Mouse (Mus musculus): ENCODE measurements around the gene Gm28102. TPM values are rescaled to one million over a fixed set of nuclear protein-coding genes. Genes with fewer than 3 reads are reported as not detected.
"Not testable (repeated sequence)": the region's sequence is repeated elsewhere in the genome, so short reads cannot be mapped to it uniquely, and the experiment has no call there.

Gm28102 gene
- not detected in 2 replicates for polyA plus RNA-seq (2012; ENCODE audit: insufficient read depth, low replicate concordance)

GRCm38 (mm10) chrY:88053015-88053414 is at the start of gene Gm28102:
Gene Gm28102 (plus strand): TSS chrY:88053315.
- H3K36me3 ChIP-seq (replicated peaks; ENCODE audit: low read length); H3K27me3 ChIP-seq (replicated peaks); H3K4me3 ChIP-seq (replicated peaks); H3K4me1 ChIP-seq; H3K9me3 ChIP-seq: not testable (repeated sequence)
